Mouse (Mus musculus): ENCODE data around the gene Tiparp. TPM values are rescaled to one million over a fixed set of nuclear protein-coding genes. Genes with fewer than 3 reads are reported as not detected.

The Tiparp gene
- polyA plus RNA-seq, 1 experiment from 2014 or later = 30.7 TPM

GRCm38 (mm10) chr3:65525731-65526130, 2.5 kb upstream of the Tiparp start:
- 77% methylated on average over 3 of the region's 3 CpGs for WGBS
- Histone ChIP-seq H3K4me1 (ENCODE audit: control insufficient read depth, insufficient read depth, low read length) (peaks cover 3% of the 10 kb centered on the region; the same call in 1 of the 2 replicates), H3K27me3 (ENCODE audit: control insufficient read depth, insufficient read depth, low read length) (no peaks in the 10 kb centered on the region), H3K9ac (replicated peaks; ENCODE audit: low read depth, low read length) (no peak overlapping the region), H3K4me2 (ENCODE audit: low read depth, low read length) (no peak overlapping the region), H3K36me3 (ENCODE audit: control insufficient read depth, insufficient read depth, low read length) (no peaks in the 10 kb centered on the region), H3K27ac (ENCODE audit: low read depth, low read length) (no peak overlapping the region), H3K9me3 (ENCODE audit: control insufficient read depth, low read length) (no peaks in the 10 kb centered on the region), H3K4me3 (ENCODE audit: low read depth, low read length) (no peak overlapping the region)
- ATAC-seq (ENCODE audit: low read depth) = no peak

- 14% methylated on average over 3 of the region's 3 CpGs for WGBS
Observed at GRCm38 (mm10) chr3:65527196-65527595, 1.0 kb upstream of the Tiparp start.

GRCm38 (mm10) chr3:65528614-65529470, 632 bp downstream of the Tiparp start:
- Histone ChIP-seq H3K4me2 (ENCODE audit: low read depth, low read length) (peak overlapping the region; percentile 63), H3K27me3 (ENCODE audit: control insufficient read depth, insufficient read depth, low read length) (no peaks in the 10 kb centered on the region), H3K36me3 (ENCODE audit: control insufficient read depth, insufficient read depth, low read length) (no peaks in the 10 kb centered on the region), H3K4me1 (ENCODE audit: control insufficient read depth, insufficient read depth, low read length) (peaks cover 6% of the 10 kb centered on the region; the same call in 1 of the 2 replicates), H3K27ac (ENCODE audit: low read depth, low read length) (peak overlapping the region; percentile 99), H3K9me3 (ENCODE audit: control insufficient read depth, low read length) (no peaks in the 10 kb centered on the region), H3K4me3 (ENCODE audit: low read depth, low read length) (peak overlapping the region; percentile 91), H3K9ac (replicated peaks; ENCODE audit: low read depth, low read length) (peak overlapping the region; percentile 81)
- ATAC-seq (ENCODE audit: low read depth) = peak; percentile 50
- under 1% methylated on average over 74 of the region's 97 CpGs for WGBS

More at GRCm38 (mm10) chr3:65527196-65527595, 1.0 kb upstream of the Tiparp start:
- Histone ChIP-seq H3K4me3 (ENCODE audit: low read depth, low read length) (peak overlapping the region; percentile 91), H3K4me2 (ENCODE audit: low read depth, low read length) (peak overlapping the region; percentile 53), H3K4me1 (ENCODE audit: control insufficient read depth, insufficient read depth, low read length) (peaks cover 3% of the 10 kb centered on the region; the same call in 1 of the 2 replicates), H3K9me3 (ENCODE audit: control insufficient read depth, low read length) (no peaks in the 10 kb centered on the region), H3K27me3 (ENCODE audit: control insufficient read depth, insufficient read depth, low read length) (no peaks in the 10 kb centered on the region), H3K27ac (ENCODE audit: low read depth, low read length) (peak overlapping the region; percentile 99), H3K9ac (replicated peaks; ENCODE audit: low read depth, low read length) (peak overlapping the region; percentile 81), H3K36me3 (ENCODE audit: control insufficient read depth, insufficient read depth, low read length) (no peaks in the 10 kb centered on the region)
- no peak for ATAC-seq (ENCODE audit: low read depth)

- peak; percentile 2; the same call in 1 of the 2 replicates for ATAC-seq (ENCODE audit: low read depth)
- no peaks in the 10 kb centered on the region for H3K9me3 ChIP-seq (ENCODE audit: control insufficient read depth, low read length)
- 2% methylated on average over 19 of the region's 19 CpGs for WGBS
Observed at GRCm38 (mm10) chr3:65529471-65530215, 1.4 kb downstream of the Tiparp start.

GRCm38 (mm10) chr3:65533014-65533413, 4.8 kb downstream of the Tiparp start:
- no peak overlapping the region for H3K4me2 ChIP-seq (ENCODE audit: low read depth, low read length)
- H3K4me1 ChIP-seq (ENCODE audit: control insufficient read depth, insufficient read depth, low read length) = peaks cover 13% of the 10 kb centered on the region; the same call in 1 of the 2 replicates
- no peak for ATAC-seq (ENCODE audit: low read depth)
- H3K4me3 ChIP-seq (ENCODE audit: low read depth, low read length) = no peak overlapping the region
- no peaks in the 10 kb centered on the region for H3K36me3 ChIP-seq (ENCODE audit: control insufficient read depth, insufficient read depth, low read length)
- no peak overlapping the region for H3K27ac ChIP-seq (ENCODE audit: low read depth, low read length)
- 94% methylated on average over 2 of the region's 2 CpGs for WGBS
- no peaks in the 10 kb centered on the region for H3K27me3 ChIP-seq (ENCODE audit: control insufficient read depth, insufficient read depth, low read length)
- no peaks in the 10 kb centered on the region for H3K9me3 ChIP-seq (ENCODE audit: control insufficient read depth, low read length)
- H3K9ac ChIP-seq (replicated peaks; ENCODE audit: low read depth, low read length) = no peak overlapping the region

More at GRCm38 (mm10) chr3:65529471-65530215, 1.4 kb downstream of the Tiparp start:
- peak overlapping the region; percentile 81 for H3K9ac ChIP-seq (replicated peaks; ENCODE audit: low read depth, low read length)
- peak overlapping the region; percentile 63 for H3K4me2 ChIP-seq (ENCODE audit: low read depth, low read length)
- H3K4me3 ChIP-seq (ENCODE audit: low read depth, low read length) = peak overlapping the region; percentile 91
- no peaks in the 10 kb centered on the region for H3K27me3 ChIP-seq (ENCODE audit: control insufficient read depth, insufficient read depth, low read length)
- H3K27ac ChIP-seq (ENCODE audit: low read depth, low read length) = peak overlapping the region; percentile 99
- peaks cover 10% of the 10 kb centered on the region; the same call in 1 of the 2 replicates for H3K4me1 ChIP-seq (ENCODE audit: control insufficient read depth, insufficient read depth, low read length)
- no peaks in the 10 kb centered on the region for H3K36me3 ChIP-seq (ENCODE audit: control insufficient read depth, insufficient read depth, low read length)

GRCm38 (mm10) chr3:65533598-65533997, 5.4 kb downstream of the Tiparp start:
- H3K27ac ChIP-seq (ENCODE audit: low read depth, low read length) = no peak overlapping the region
- H3K4me2 ChIP-seq (ENCODE audit: low read depth, low read length) = no peak overlapping the region

GRCm38 (mm10) chr3:65534488-65534887, 6.3 kb downstream of the Tiparp start:
- Histone ChIP-seq H3K9ac (replicated peaks; ENCODE audit: low read depth, low read length) (no peak overlapping the region), H3K9me3 (ENCODE audit: control insufficient read depth, low read length) (no peaks in the 10 kb centered on the region), H3K27me3 (ENCODE audit: control insufficient read depth, insufficient read depth, low read length) (no peaks in the 10 kb centered on the region), H3K4me2 (ENCODE audit: low read depth, low read length) (no peak overlapping the region), H3K4me3 (ENCODE audit: low read depth, low read length) (no peak overlapping the region), H3K36me3 (ENCODE audit: control insufficient read depth, insufficient read depth, low read length) (no peaks in the 10 kb centered on the region), H3K27ac (ENCODE audit: low read depth, low read length) (no peak overlapping the region), H3K4me1 (ENCODE audit: control insufficient read depth, insufficient read depth, low read length) (peaks cover 13% of the 10 kb centered on the region; the same call in 1 of the 2 replicates)
- WGBS = 52% methylated on average over 2 of the region's 2 CpGs
- ATAC-seq (ENCODE audit: low read depth) = no peak

More at GRCm38 (mm10) chr3:65533598-65533997, 5.4 kb downstream of the Tiparp start:
- no peaks in the 10 kb centered on the region for H3K27me3 ChIP-seq (ENCODE audit: control insufficient read depth, insufficient read depth, low read length)
- H3K4me3 ChIP-seq (ENCODE audit: low read depth, low read length) = no peak overlapping the region
- ATAC-seq (ENCODE audit: low read depth) = no peak
- no peaks in the 10 kb centered on the region for H3K36me3 ChIP-seq (ENCODE audit: control insufficient read depth, insufficient read depth, low read length)
- 27% methylated on average over 3 of the region's 3 CpGs for WGBS
- peaks cover 13% of the 10 kb centered on the region; the same call in 1 of the 2 replicates for H3K4me1 ChIP-seq (ENCODE audit: control insufficient read depth, insufficient read depth, low read length)
- no peak overlapping the region for H3K9ac ChIP-seq (replicated peaks; ENCODE audit: low read depth, low read length)
- H3K9me3 ChIP-seq (ENCODE audit: control insufficient read depth, low read length) = no peaks in the 10 kb centered on the region

GRCm38 (mm10) chr3:65535087-65535761, 7.0 kb downstream of the Tiparp start:
- no peak overlapping the region for H3K4me2 ChIP-seq (ENCODE audit: low read depth, low read length)
- peaks cover 13% of the 10 kb centered on the region; the same call in 1 of the 2 replicates for H3K4me1 ChIP-seq (ENCODE audit: control insufficient read depth, insufficient read depth, low read length)
- H3K36me3 ChIP-seq (ENCODE audit: control insufficient read depth, insufficient read depth, low read length) = no peaks in the 10 kb centered on the region
- no peaks in the 10 kb centered on the region for H3K27me3 ChIP-seq (ENCODE audit: control insufficient read depth, insufficient read depth, low read length)
- no peaks in the 10 kb centered on the region for H3K9me3 ChIP-seq (ENCODE audit: control insufficient read depth, low read length)
- ATAC-seq (ENCODE audit: low read depth) = no peak
- H3K27ac ChIP-seq (ENCODE audit: low read depth, low read length) = no peak overlapping the region
- H3K9ac ChIP-seq (replicated peaks; ENCODE audit: low read depth, low read length) = no peak overlapping the region
- no peak overlapping the region for H3K4me3 ChIP-seq (ENCODE audit: low read depth, low read length)

All from neural tube, embryonic 14.5 days (tissue).